In the genomic region with DNA sequence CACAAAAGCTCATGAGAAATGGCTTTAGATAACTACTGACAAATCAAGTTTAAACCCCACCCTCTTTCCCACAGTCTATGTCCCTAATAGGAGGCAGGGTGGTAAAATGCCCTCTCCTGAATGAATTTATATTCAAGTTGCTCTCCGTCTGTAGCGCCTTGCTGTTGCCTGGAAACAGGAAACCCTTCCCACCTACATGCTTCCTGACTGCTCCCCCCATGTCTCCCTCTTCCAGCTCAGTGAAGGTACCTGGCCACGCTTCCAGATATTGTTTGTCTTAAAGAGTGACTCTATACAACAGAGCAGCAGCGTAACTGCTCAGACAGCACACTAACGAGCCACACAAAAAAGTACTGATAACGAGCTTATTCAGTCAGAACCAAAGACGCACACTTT, we compare ENCODE assay signal across 8 mouse cellular contexts. TPM values are rescaled to one million over a fixed set of nuclear protein-coding genes. Genes with fewer than 3 reads are reported as not detected.
A peak's percentile ranks its signal among the peaks of the same experiment; 100 is the strongest.
DNase-seq lines count a peak whose midpoint lies in the region; ATAC-seq lines count a peak whose summit lies in the region.

No protein-coding gene starts in this region.

- peak; percentile 45; the same call in 1 of the 2 replicates for ATAC-seq in cerebellum, adult (ENCODE audit: insufficient number of reproducible peaks, low FRiP score, low TSS enrichment)

- DNase-seq in cerebellum, postnatal 36 days, result no peak
- DNase-seq in right cerebral cortex, adult 18-20 months, result peak; percentile 25
- DNase-seq in right cerebral cortex, postnatal 4 days, result no peak
- peak; percentile 7 to 20 for DNase-seq in left cerebral cortex, postnatal 10 days (ENCODE audit: extremely low spot score in 1 of 2, low spot score in 2 of 2)
- DNase-seq in right cerebral cortex, adult 2 months (ENCODE audit: low spot score in 2 of 2), result peak; percentile 43 to 52
- no peak for DNase-seq in urinary bladder, adult 18-20 months (ENCODE audit: low spot score in 2 of 2)
- DNase-seq in cerebellum, postnatal 4 days (ENCODE audit: low spot score in 2 of 2), result no peak

- intact Hi-C loops in left cerebral cortex, postnatal 10 days (cut with DNase I), result loop anchor here (5.0 kb wide), 1 partner anchor 356 kb away; no protein-coding TSS in a partner anchor

RNA-seq across cellular contexts. Expression of gene Bbx, which starts 50.8 kb away (rescaled TPM):
- 1 to 10 TPM; 8.8 to 9.3 TPM for total RNA-seq in left cerebral cortex, postnatal 10 days (2021)

Comparison
In these comparisons a context has a peak if more than half of its experiments do, and no peak if none do; other contexts are left out.
1. DNase-seq: peak in right cerebral cortex, adult 18-20 months (single experiment), left cerebral cortex, postnatal 10 days (2 of 2) and right cerebral cortex, adult 2 months (2 of 2); none in cerebellum, postnatal 36 days (0 of 2), right cerebral cortex, postnatal 4 days (single experiment), urinary bladder, adult 18-20 months (0 of 2) and cerebellum, postnatal 4 days (0 of 2).